Mouse (Mus musculus) G1E (cell line): ENCODE measurements at regions not wholly inside any gene's neighbourhood (a gene's known extent, or its start where the extent isn't known, plus 50 kb on each side); places are given as distances from the start of the nearest gene placed in this dataset.

Experiments used
- ATAC-seq: 2 replicates; pipeline ENCODE4 v1.8.0; 2016; ENCODE audit warnings: mild to moderate bottlenecking; ENCODE audit not compliant: insufficient number of reproducible peaks, poor library complexity, low FRiP score, severe bottlenecking; ENCODE audit errors: extremely low read depth
- DNase-seq: peaks from one replicate; pipeline ENCODE4 v3.0.0; 2012; ENCODE audit warnings: low spot score
- H3K27me3 ChIP-seq: 2 replicates; pipeline ENCODE4 v1.6.1; 2012; ENCODE audit warnings: mild to moderate bottlenecking, low read length, inconsistent platforms; ENCODE audit not compliant: insufficient read depth
- H3K36me3 ChIP-seq: replicated peaks from 2 replicates; pipeline ENCODE3; 2012; ENCODE audit warnings: mild to moderate bottlenecking, inconsistent platforms
- H3K4me1 ChIP-seq: 2 replicates; pipeline ENCODE4 v1.6.1; 2012; ENCODE audit warnings: low read depth, low read length, inconsistent platforms, mixed read lengths; ENCODE audit not compliant: insufficient read depth
- H3K4me3 ChIP-seq: 2 replicates; pipeline ENCODE4 v1.5.1; 2012; ENCODE audit warnings: low read depth, mild to moderate bottlenecking, inconsistent platforms, low read length, moderate library complexity, mixed read lengths
- H3K9me3 ChIP-seq: replicated peaks from 2 replicates; pipeline ENCODE4 v1.6.1; 2012; ENCODE audit warnings: inconsistent platforms
- CTCF ChIP-seq: IDR thresholded peaks from 2 replicates; pipeline ENCODE4 v1.5.1; 2012; ENCODE audit warnings: low read depth, low read length, inconsistent platforms, mixed read lengths
- GATA1 ChIP-seq: IDR thresholded peaks from 2 replicates; pipeline ENCODE4 v1.6.1; 2012; ENCODE audit warnings: borderline replicate concordance, low read length, inconsistent platforms, mixed read lengths
- GATA2 ChIP-seq: IDR thresholded peaks from 2 replicates; pipeline ENCODE4 v1.6.1; 2012; ENCODE audit warnings: low read depth, low read length, inconsistent platforms, borderline replicate concordance
- POLR2AphosphoS5 ChIP-seq: IDR thresholded peaks from 2 replicates; pipeline ENCODE4 v1.6.1; 2012; ENCODE audit warnings: low read depth, low read length, inconsistent platforms; ENCODE audit not compliant: insufficient replicate concordance
- TAL1 ChIP-seq: conservative IDR thresholded peaks from 2 replicates; pipeline ENCODE4 v1.6.1; 2012; ENCODE audit warnings: low read depth, low read length, inconsistent platforms, mixed read lengths

- no peaks in the 10 kb centered on the region for H3K36me3 ChIP-seq
- TF ChIP-seq POLR2AphosphoS5 (no peak), CTCF (no peak), GATA2 (no peak), GATA1 (no peak), TAL1 (no peak)
- DNase-seq = no peak
Observed at GRCm38 (mm10) chr4:131208166-131208565, 264.0 kb downstream of the Matn1 start.

GRCm38 (mm10) chr4:131208637-131209036 is 264.5 kb downstream of the Matn1 start:
- no peaks in the 10 kb centered on the region for H3K27me3 ChIP-seq
- no peaks in the 10 kb centered on the region for H3K4me1 ChIP-seq
- H3K4me3 ChIP-seq = no peak overlapping the region
- H3K36me3 ChIP-seq = no peaks in the 10 kb centered on the region
- DNase-seq (no peak), ATAC-seq (no peak)
- TF ChIP-seq TAL1 (no peak), CTCF (no peak), GATA2 (no peak), POLR2AphosphoS5 (no peak), GATA1 (no peak)
- peaks cover 23% of the 10 kb centered on the region for H3K9me3 ChIP-seq

More at GRCm38 (mm10) chr4:131208166-131208565, 264.0 kb downstream of the Matn1 start:
- peaks cover 23% of the 10 kb centered on the region for H3K9me3 ChIP-seq
- H3K27me3 ChIP-seq = no peaks in the 10 kb centered on the region
- H3K4me1 ChIP-seq = no peaks in the 10 kb centered on the region
- no peak overlapping the region for H3K4me3 ChIP-seq
- ATAC-seq = no peak

GRCm38 (mm10) chr4:131212711-131213110 is 268.5 kb downstream of the Matn1 start:
- ATAC-seq (no peak), DNase-seq (no peak)
- H3K27me3 ChIP-seq = no peaks in the 10 kb centered on the region
- peaks cover 14% of the 10 kb centered on the region for H3K9me3 ChIP-seq
- H3K4me1 ChIP-seq = no peaks in the 10 kb centered on the region
- no peak overlapping the region for H3K4me3 ChIP-seq
- TF ChIP-seq GATA2 (no peak), GATA1 (no peak), CTCF (no peak), POLR2AphosphoS5 (no peak), TAL1 (no peak)
- no peaks in the 10 kb centered on the region for H3K36me3 ChIP-seq

- no peak for ATAC-seq
- no peaks in the 10 kb centered on the region for H3K27me3 ChIP-seq
- H3K9me3 ChIP-seq = peaks cover 7% of the 10 kb centered on the region; the same call in 1 of the 2 replicates
- H3K4me1 ChIP-seq = 0 out of 2 replicates have a peak, but pooled peaks cover 2% of the 10 kb centered on the region
- no peak for TF ChIP-seq TAL1
- no peak for TF ChIP-seq CTCF
- TF ChIP-seq POLR2AphosphoS5 = no peak
- TF ChIP-seq GATA1 = no peak
- no peak for TF ChIP-seq GATA2
- H3K4me3 ChIP-seq = no peak overlapping the region
- no peak for DNase-seq
- H3K36me3 ChIP-seq = no peaks in the 10 kb centered on the region
Observed at GRCm38 (mm10) chr4:131215682-131216081, 271.5 kb downstream of the Matn1 start.

GRCm38 (mm10) chr4:131216361-131216760 is 272.2 kb downstream of the Matn1 start:
- Histone ChIP-seq H3K4me3 (no peak overlapping the region), H3K36me3 (no peaks in the 10 kb centered on the region), H3K9me3 (0 out of 2 replicates have a peak, but pooled peaks cover 2% of the 10 kb centered on the region), H3K4me1 (0 out of 2 replicates have a peak, but pooled peaks cover 2% of the 10 kb centered on the region), H3K27me3 (no peaks in the 10 kb centered on the region)
- no peak for ATAC-seq
- no peak for DNase-seq
- TF ChIP-seq GATA2 (no peak), TAL1 (no peak)

- ATAC-seq (no peak), DNase-seq (no peak)
- Histone ChIP-seq H3K9me3 (no peaks in the 10 kb centered on the region), H3K4me1 (0 out of 2 replicates have a peak, but pooled peaks cover 2% of the 10 kb centered on the region), H3K27me3 (no peaks in the 10 kb centered on the region), H3K36me3 (no peaks in the 10 kb centered on the region), H3K4me3 (no peak overlapping the region)
- TF ChIP-seq CTCF (no peak), GATA2 (no peak), GATA1 (no peak), TAL1 (no peak), POLR2AphosphoS5 (no peak)
Observed at GRCm38 (mm10) chr4:131217083-131217482, 272.9 kb downstream of the Matn1 start.
